Mouse (Mus musculus): ENCODE measurements around the gene Ngfr.

Gene Ngfr

GRCm38 (mm10) chr11:95594686-95595212, 7.2 kb upstream of the Ngfr start:
- peak; percentile 65 for DNase-seq

DNA sequence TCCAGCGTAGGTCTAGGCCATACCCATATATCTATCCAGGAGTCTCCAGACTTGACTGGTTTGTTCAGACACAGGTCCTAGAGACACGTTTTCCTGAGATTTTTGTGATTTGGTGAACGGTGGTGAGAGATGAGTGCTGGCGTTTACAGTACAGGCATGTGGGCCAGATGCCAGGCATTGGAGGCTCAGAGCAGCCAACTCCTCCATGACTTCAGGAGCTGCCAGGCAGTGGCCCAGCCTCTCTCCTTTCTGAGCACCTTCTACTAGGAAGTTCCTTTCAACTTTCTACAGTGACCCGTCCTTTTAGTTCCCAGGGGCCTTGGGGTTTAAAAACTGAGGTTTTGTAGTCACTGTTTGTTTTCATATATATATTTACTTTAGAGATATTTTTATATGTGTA, 6.0 kb upstream of the Ngfr start:
- DNase-seq, result no peak

DNA sequence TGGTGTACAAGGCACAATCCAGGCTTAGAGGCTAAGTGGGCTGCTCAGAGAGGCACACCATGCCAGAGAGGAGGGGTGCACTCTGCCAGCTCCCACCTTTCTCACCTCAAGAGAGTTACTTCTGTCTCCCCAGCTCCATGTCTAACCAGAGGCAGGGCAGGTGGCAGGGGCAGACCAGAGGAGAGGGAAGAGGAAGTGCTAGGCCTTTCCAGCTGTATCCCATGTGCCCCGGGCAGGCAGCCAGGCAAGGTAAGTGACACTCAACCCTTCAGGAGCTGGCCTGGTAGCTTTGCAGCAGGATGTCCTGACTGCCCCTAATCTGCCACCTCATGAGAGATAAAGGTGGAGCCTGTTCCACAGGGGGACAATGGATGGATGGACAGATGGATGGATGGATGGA, 5.2 kb upstream of the Ngfr start:
- DNase-seq, result no peak

- no peak for DNase-seq
Observed at GRCm38 (mm10) chr11:95589195-95589594, 1.7 kb upstream of the Ngfr start.

- DNase-seq, result peak; percentile 66
Observed at GRCm38 (mm10) chr11:95586751-95587422, 648 bp downstream of the Ngfr start.

- DNase-seq, result peak; percentile 91
Observed at GRCm38 (mm10) chr11:95586184-95586583, 1.4 kb downstream of the Ngfr start.

- DNase-seq, result no peak
Observed at GRCm38 (mm10) chr11:95585684-95586083, 1.9 kb downstream of the Ngfr start.

GRCm38 (mm10) chr11:95585281-95585680, 2.3 kb downstream of the Ngfr start:
- peak; percentile 65 for DNase-seq

GRCm38 (mm10) chr11:95584651-95585050, 2.9 kb downstream of the Ngfr start:
- no peak for DNase-seq

DNA sequence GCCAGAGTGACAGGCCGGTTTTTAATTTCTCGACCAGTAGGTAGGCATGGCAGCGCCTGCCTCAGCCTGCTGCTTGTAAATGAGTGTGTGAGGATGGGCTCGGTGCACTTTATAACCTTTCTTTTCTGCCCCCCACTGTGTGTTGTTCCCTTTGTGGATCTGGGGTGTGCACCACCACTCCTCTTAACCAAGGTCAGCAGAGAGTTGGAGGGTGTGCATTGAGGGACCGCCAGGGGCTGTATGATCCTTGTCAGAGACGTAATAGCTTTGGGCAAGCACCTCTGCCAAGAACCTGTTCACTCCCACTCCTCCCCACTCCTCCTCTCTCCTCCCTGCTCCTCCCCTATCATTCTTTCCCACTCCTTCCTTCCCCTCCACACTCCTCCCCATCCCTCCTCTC, 4.1 kb downstream of the Ngfr start:
- DNase-seq, result no peak

DNA sequence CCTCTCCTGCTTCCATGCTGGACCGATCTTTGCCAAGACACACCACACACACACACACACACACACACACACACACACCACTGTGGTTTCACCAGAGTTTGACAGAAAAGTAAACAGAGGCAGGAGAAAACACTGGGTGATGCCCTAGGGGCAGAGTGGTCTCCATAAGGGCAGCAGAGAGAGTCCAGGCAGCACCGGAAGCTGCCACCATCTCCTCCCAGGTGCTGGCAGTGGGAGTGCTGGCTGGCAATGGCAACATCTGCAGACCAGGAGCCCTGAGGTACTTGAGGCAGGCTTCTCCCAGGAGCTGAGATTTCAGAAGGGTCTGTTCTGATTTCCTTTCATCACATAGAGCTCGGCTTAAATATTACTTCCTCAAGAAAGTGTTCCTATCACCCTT, 5.3 kb downstream of the Ngfr start:
- no peak for DNase-seq

GRCm38 (mm10) chr11:95579455-95579854, 8.1 kb downstream of the Ngfr start:
- no peak for DNase-seq

DNA sequence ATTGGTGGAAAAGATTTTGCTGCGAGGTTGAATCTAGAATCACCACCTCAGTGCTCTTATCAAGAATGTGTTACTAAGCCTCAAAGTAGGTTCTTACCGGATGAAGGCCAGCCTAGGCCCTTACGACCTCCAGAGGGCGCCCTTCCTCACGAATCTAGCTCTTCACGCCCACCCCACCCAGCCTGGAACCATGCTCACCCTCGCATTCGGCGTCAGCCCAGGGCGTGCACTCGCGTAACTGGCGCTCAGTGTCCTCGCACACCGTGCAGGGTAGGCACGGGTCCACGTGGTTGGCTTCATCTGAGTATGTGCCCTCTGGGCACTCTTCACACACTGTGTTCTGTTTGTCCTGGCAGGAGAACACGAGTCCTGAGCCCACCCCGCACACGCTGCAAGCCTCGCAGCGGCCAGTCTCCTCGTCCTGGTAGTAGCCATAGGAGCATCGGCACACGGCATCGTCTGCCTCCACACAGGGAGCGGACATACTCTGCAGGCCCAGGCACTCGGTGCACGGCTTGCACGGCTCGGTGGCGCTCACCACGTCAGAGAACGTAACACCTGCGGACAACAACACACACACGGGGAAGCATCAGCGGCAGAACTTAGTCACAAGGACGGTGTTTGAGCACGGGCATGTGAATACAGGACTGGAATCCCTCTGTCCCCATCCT, 9.6 kb downstream of the Ngfr start:
- peak; percentile 88 for DNase-seq

- no peak for DNase-seq
Observed at GRCm38 (mm10) chr11:95576299-95576698, 11.2 kb downstream of the Ngfr start.

GRCm38 (mm10) chr11:95575791-95576190, 11.7 kb downstream of the Ngfr start:
- no peak for DNase-seq

DNA sequence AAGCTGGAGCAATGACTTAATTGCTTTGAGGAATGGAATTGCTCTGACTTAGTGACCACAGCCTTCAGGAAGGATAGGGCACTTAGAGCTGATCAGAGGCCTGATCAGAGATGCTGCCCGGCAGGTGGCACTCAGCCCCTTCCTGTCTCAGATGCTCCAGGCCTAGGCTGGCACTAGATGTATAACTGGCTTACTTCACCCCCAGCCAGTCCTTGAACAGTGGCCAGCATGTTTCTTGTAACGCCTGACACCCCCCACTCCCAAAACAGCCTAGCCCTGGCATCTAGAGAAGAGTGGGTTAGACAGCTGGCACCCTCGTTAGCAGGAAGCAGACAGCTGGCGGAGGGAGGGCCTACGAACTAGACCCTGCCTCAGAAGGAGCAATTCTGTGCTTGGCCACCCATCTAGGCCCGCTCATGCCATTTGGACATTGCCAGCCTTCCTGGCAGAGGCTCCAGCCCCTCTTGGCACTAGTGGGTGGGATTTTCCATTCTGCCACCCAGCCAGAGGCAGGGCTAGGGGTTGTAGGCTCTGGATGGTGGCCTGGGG, 12.7 kb downstream of the Ngfr start:
- DNase-seq, result peak; percentile 38

- no peak for DNase-seq
Observed at GRCm38 (mm10) chr11:95572227-95572626, 15.3 kb downstream of the Ngfr start.

GRCm38 (mm10) chr11:95571755-95572154, 15.8 kb downstream of the Ngfr start:
- peak; percentile 44 for DNase-seq

- DNase-seq, result peak; percentile 70
Observed at GRCm38 (mm10) chr11:95570827-95571619, 16.5 kb downstream of the Ngfr start.

- no peak for DNase-seq
Observed at GRCm38 (mm10) chr11:95569908-95570307, 17.6 kb downstream of the Ngfr start.

- no peak for DNase-seq
Observed at GRCm38 (mm10) chr11:95567936-95568715, 19.4 kb downstream of the Ngfr start.

- no peak for DNase-seq
Observed at GRCm38 (mm10) chr11:95567366-95567765, 20.2 kb downstream of the Ngfr start.

All from retina, postnatal 1 day (tissue).